Mouse (Mus musculus) heart, postnatal 36 days (tissue): ENCODE data around the gene Tmem132a. TPM values are rescaled to one million over a fixed set of nuclear protein-coding genes. Genes with fewer than 3 reads are reported as not detected.

Source experiments
- DNase-seq, 2 experiments: peaks; one replicate each; pipeline ENCODE4 v3.0.0; 2021 to 2022
- intact Hi-C: fragments of 180-260 bp; cut with DNase I; formaldehyde crosslinking; loops from one replicate; pipeline ENCODE4 v1.15.1; 2025
- total RNA-seq, 2 experiments: library from RNA; stranded (reverse); gene quantifications; 2 replicates each; pipeline ENCODE4 v1.2.3; 2021

Tmem132a gene
- 10 to 100 TPM; 12.4 to 14.8 TPM for total RNA-seq

DNA sequence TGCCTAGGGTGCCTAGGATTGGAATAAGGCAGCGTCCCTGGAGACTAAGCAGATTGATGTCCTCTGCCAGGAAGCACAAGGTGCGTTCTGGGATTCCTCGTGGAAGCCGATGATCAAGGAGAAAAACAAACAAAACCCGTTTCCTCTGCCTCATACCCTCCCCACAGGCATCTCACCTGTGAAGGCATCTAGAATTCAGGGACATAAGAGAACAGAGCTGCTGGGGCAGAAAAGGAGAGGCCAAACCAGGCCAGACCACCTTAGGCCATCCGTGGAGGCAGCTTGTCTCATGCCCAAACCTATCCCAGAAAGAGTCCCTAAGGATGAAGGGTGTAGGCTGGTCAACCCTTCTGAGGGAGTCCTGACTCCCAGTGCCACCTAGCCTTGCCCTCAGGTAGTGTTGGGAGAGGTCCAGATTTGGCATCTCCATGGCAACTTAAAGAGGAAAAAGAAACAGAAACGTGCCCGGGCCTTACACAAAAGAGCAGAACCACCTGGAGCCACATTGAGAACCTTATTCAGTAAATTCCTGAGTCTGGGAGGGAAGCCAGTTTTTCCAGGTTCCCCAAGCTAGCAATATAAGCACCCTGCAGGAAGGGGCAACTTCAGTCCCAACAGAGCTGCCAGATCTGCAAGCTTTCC is at the start of gene Tmem132a:
Tmem132a (minus strand) TSS at position 55 of the 642 bp plus-strand sequence.
- intact Hi-C loops, result no loop called here
- DNase-seq, result no peak

DNA sequence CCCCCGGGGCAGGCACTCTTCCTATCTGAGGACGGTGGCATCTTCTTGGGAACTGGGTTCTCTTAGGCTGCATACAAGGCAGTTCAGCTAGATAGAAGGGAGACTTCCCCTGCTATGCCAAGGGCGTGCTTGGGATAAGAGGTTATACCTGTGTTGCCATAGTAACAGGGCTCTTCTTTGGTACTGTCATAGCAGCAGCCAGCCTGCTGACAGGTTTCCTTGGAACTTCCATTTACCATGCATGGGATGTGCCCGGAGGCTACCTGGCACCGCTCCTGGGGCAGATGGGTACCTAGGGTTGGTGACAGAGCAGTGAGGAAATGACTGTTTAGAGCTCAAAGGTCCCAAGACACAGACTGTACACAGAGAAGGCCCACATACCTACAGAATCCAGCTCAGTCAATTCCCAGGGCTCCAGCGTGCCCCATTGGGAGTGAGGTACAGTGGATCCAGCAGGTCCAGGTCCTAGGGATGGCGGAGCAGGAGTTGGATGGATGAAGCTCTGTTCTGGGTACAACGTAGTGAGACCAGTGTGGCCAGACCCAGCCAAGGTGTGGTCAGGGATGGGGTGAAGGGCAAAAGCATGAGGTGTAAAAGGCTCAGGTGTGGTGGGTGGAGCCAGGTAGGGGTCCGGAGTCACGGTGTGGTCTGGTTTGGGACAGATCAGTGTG is 48.7 kb upstream of the Tmem132a start:
- intact Hi-C loops, result no loop called here
- no peak for DNase-seq

DNA sequence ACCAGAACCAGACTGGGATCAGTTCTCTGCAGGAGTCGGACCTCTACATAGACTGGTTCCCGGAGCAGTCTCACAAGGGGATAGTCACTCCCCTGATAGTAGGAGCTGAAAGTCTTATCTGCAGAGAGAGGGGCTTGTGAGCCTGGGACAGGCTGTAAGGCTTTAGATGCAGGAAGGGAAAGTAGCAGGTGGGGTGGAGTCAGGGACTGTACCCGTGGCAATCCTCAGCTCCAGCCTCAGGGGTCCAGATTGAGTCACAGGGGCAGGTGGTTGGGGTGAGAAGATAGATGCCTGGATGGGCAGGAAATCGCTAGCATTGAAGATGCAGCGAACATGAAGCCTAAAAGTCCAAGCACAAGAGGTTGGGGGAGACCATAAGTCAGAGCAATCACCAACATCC is 46.8 kb upstream of the Tmem132a start:
- intact Hi-C loops, result no loop called here
- no peak for DNase-seq

GRCm38 (mm10) chr19:10914870-10915269 is 45.1 kb upstream of the Tmem132a start:
- intact Hi-C loops, result no loop called here
- no peak for DNase-seq

- DNase-seq, result no peak
- intact Hi-C loops, result no loop called here
These were observed 44.6 kb upstream of the Tmem132a start for GRCm38 (mm10) chr19:10914291-10914690.

DNA sequence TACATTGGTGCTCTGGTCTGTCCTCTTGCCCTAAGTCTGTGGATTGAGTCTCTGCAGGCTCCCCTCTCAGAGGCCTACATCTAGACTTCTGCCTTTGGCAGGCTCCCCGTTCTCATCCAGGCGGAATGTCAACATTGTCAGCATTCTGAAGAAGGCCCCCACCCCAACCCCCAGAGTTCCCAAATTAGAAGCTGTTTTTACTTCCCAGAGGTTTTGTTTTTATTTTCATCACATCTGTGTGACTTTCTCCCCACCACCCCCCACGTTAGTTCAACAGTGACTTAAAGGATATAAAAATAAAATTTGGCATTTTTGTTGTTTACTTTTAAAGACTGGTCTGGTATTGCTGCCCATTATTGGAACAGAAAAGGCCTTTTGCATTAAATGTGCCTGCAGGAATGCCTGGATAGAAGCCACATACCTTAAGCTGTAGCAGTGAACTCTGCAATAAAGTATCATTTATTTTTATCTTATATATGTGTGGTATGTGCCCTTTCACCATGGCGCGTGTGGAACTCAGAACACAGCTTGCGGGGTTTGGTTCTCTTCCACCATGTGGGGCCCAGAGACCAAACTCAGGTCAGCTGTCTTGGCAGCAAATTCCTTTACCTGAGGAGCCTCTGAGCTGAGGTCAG is 39.5 kb upstream of the Tmem132a start:
- intact Hi-C loops, result loop anchor here (2.0 kb wide), 1 partner anchor 50 kb away; no protein-coding TSS in a partner anchor
- no peak for DNase-seq

GRCm38 (mm10) chr19:10907891-10908290 is 38.2 kb upstream of the Tmem132a start:
- intact Hi-C loops, result loop anchor here (2.0 kb wide), 1 partner anchor 51 kb away; no protein-coding TSS in a partner anchor
- DNase-seq, result peak; percentile 49 to 58

- no peak for DNase-seq
- intact Hi-C loops, result no loop called here
These were observed 35.9 kb upstream of the Tmem132a start for GRCm38 (mm10) chr19:10905728-10906000.

GRCm38 (mm10) chr19:10904927-10905727 is 35.4 kb upstream of the Tmem132a start:
- DNase-seq, result peak; percentile 57 to 61
- intact Hi-C loops, result no loop called here

DNA sequence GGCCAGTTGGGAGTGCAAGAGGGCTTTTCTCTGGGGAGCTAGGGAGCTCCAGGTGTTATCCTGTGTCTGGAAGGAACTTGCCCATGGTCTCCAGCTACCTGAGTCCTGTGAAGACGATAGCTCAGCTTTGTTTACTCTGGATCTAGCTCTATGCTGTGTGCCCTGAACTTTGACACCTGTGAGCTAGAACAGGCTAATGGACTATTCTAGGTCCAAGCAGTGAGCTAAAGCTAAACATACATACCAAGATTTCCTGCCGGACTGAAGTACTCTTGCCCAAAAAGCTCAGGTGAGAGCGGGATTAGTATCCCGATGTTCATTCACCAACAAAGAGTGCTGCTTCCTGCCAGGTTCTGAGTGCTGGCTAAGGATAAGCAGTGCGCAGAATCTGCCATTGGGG is 34.8 kb upstream of the Tmem132a start:
- intact Hi-C loops, result no loop called here
- DNase-seq, result no peak

- intact Hi-C loops, result no loop called here
- no peak for DNase-seq
These were observed 31.3 kb upstream of the Tmem132a start for GRCm38 (mm10) chr19:10901046-10901445.

GRCm38 (mm10) chr19:10900315-10900714 is 30.6 kb upstream of the Tmem132a start:
- intact Hi-C loops, result no loop called here
- DNase-seq, result peak; percentile 57 to 62

DNA sequence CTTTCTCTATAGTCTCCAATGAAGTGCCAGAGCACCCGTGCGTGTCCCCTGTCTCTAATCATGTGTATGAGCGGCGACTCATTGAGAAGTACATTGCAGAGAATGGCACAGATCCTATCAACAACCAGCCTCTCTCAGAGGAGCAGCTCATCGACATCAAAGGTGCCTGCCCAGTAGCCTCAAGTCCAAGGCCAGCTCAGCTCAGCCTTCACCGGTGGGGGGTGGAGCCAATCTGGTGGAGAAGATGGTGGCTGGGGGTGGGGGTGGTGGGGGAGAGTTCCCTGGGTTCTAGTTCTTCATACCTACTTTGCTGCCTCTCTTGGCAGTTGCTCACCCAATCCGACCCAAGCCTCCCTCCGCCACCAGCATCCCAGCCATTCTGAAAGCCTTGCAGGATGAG is 27.8 kb upstream of the Tmem132a start:
- intact Hi-C loops, result loop anchor here (2.0 kb wide), 1 partner anchor 51 kb away; the partner anchor contains the start of gene Ccdc86
- DNase-seq, result peak in 1 of 2 experiments; percentile 17

DNA sequence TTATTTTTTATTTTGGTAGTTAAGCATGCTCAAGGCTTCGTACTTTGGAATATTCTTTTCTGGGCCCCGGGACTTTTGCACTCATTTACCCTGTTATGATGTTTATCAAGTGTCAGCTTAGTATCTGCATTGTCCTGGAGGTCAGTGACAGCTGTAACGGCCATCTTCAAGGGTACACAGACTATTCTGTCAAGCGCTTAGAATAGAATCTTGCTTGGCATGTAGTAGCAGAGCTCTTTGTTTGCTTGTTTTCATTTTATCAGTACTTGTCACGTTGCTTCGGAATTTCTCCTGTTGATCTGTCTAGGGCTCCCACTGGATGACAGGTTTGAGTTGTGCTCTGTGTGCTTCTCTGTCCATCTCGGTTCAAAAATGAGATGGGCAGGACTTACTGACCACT is 27.1 kb upstream of the Tmem132a start:
- intact Hi-C loops, result loop anchor here (2.0 kb wide), 1 partner anchor 52 kb away; the partner anchor contains the start of gene Ccdc86

GRCm38 (mm10) chr19:10895708-10896107 is 26.0 kb upstream of the Tmem132a start:
- intact Hi-C loops, result loop anchor here (2.0 kb wide), 1 partner anchor 53 kb away; the partner anchor contains the start of gene Ccdc86
- no peak for DNase-seq

More for the DNA sequence above, 27.1 kb upstream of the Tmem132a start:
- peak in 1 of 2 experiments; percentile 15 for DNase-seq

DNA sequence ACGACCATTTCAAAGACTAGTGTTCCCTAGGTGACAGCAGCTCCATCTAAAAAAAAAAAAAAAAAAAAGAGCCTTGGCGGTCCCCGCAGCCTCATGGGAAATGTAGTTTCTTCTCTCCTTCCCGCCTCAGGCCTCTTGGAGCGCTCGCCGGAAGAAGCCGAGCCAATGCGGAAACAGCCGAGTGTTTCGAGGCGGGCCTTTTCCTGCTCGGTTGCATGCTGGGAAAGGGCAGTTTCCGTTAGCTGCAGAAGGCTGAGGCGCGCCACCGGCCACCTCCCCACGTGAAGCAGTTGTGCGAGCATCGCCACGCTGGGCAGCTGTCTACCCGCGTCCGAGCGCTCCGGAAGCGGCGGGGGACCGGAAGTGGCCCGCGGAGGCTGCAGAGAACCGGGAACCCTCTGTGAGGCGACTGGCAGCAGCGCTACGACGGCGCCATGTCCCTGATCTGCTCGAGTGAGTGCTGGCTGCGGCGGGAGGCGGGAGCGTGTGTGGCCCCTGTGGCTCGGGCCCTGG is 25.3 kb upstream of the Tmem132a start, which contains the start of gene Prpf19:
Prpf19 (plus strand) TSS at position 216 of the 513 bp plus-strand sequence.
- DNase-seq, result peak; percentile 96
- intact Hi-C loops, result no loop called here

DNA sequence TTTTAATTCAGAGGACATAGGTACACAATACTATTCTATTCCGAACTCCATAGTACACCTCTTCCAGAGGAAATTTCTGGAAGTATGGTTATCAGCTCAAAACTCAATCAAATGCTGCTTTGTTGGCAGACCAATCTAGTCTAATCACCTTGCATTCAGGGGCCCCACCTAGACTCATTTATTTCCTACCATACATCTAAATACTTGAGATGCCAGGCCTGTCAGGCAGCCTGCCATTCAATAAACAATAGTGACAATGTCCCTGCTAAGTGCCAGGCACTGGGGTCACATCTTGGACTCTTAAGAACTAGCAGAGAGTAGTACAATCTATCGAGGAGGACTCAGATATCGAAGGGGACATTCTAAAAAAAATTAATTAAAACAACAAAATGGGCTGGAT is 22.5 kb upstream of the Tmem132a start:
- intact Hi-C loops, result no loop called here
- DNase-seq, result no peak

DNA sequence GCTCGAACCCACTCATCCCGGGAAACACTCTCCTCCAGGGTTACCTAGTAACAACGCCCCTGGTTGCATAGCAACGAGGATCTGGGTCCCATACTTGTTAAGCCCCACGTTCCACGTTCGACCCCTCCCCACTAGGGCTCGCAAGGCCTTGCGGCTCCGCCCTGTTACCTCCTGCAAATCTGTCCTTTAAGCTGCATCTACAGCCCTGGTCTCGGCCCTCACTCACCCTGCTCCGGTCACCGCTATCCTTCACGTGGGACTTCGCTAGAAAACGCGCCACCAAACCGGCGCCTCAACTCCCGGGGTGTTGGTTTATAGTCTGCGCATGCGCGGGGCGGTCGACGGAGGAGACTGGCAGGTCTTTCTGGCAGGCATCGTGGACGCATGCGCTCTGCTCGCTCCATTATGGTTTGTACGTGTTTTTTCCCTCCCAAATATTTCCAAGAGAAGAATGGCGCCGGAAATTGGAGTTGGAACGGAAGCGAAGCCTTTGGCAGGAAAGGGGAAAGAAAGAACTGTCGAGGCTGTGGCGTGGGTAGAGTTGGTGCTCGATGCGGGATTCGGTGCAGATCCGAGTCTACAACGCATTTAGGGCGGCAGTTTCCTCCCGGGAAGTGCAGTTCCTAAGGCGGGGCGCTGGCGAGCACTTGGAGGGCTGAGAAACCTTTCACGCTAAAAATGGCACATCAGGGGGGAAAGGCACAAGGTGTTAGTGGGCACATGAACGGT is 11.8 kb upstream of the Tmem132a start, which contains the start of gene Tmem109:
Tmem109 (minus strand) TSS at position 576 of the 729 bp plus-strand sequence.
- intact Hi-C loops, result loop anchor here (2.0 kb wide), 1 partner anchor 167 kb away; no protein-coding TSS in a partner anchor
- peak; percentile 89 to 94 for DNase-seq

- DNase-seq, result no peak
- intact Hi-C loops, result loop anchor here (2.0 kb wide), 1 partner anchor 166 kb away; no protein-coding TSS in a partner anchor
These were observed 11.3 kb upstream of the Tmem132a start for GRCm38 (mm10) chr19:10880975-10881425.
